Mouse (Mus musculus) liver, adult 2 months (tissue): ENCODE results near the gene Tmem100. TPM values are rescaled to one million over a fixed set of nuclear protein-coding genes. Genes with fewer than 3 reads are reported as not detected.

Experiments used
- DNase-seq: peaks from one replicate; pipeline ENCODE4 v3.0.0-alpha.2; 2011; ENCODE audit warnings: low read depth, low spot score; ENCODE audit errors: extremely low read depth
- H3K27ac ChIP-seq: fragments of 200-500 bp; replicated peaks from 2 replicates; pipeline ENCODE4 v1.5.1; 2012; ENCODE audit warnings: low read depth, mild to moderate bottlenecking, control low read depth, inconsistent platforms, low read length; ENCODE audit not compliant: insufficient read depth
- H3K27me3 ChIP-seq: fragments of 200-500 bp; 2 replicates; pipeline ENCODE4 v1.6.1; 2012; ENCODE audit warnings: mild to moderate bottlenecking, moderate library complexity, low read length, inconsistent platforms; ENCODE audit not compliant: control insufficient read depth, insufficient read depth
- H3K36me3 ChIP-seq: fragments of 200-500 bp; 2 replicates; pipeline ENCODE4 v1.6.1; 2012; ENCODE audit warnings: low read length, inconsistent platforms; ENCODE audit not compliant: control insufficient read depth, insufficient read depth
- H3K4me1 ChIP-seq: fragments of 200-500 bp; 2 replicates; pipeline ENCODE4 v1.6.1; 2011; ENCODE audit warnings: low read length; ENCODE audit not compliant: control insufficient read depth, insufficient read depth
- H3K4me3 ChIP-seq: fragments of 200-500 bp; 2 replicates; pipeline ENCODE4 v1.5.1; 2011; ENCODE audit warnings: low read depth, mild to moderate bottlenecking, control low read depth, low read length, moderate library complexity; ENCODE audit not compliant: insufficient read depth
- H3K79me2 ChIP-seq: fragments of 200-500 bp; 2 replicates; pipeline ENCODE4 v1.6.1; 2012; ENCODE audit warnings: inconsistent platforms, mild to moderate bottlenecking, low read length, moderate library complexity; ENCODE audit not compliant: control insufficient read depth, insufficient read depth
- H3K9ac ChIP-seq: fragments of 200-500 bp; 2 replicates; pipeline ENCODE4 v1.6.1; 2012; ENCODE audit warnings: low read depth, mild to moderate bottlenecking, control low read depth, inconsistent platforms, low read length
- CTCF ChIP-seq: fragments of 200-500 bp; IDR thresholded peaks from 2 replicates; pipeline ENCODE4 v1.5.1; 2011; ENCODE audit warnings: low read depth, low read length, control low read depth
- POLR2A ChIP-seq: fragments of 200-500 bp; IDR thresholded peaks from 2 replicates; pipeline ENCODE4 v1.6.1; 2011; ENCODE audit warnings: low read length, control low read depth; ENCODE audit not compliant: insufficient read depth; ENCODE audit errors: extremely low read depth
- WGBS: fragments of 180-500 bp; shearing (Covaris S2); methylation state at CpG from one replicate; pipeline ENCODE4 v1.1.7; 2018; 5-methylcytosine and 5-hydroxymethylcytosine counted together
- polyA plus RNA-seq: library from polyadenylated mRNA; depleted of rRNA; stranded (reverse); fragments of >200 nt; gene quantifications from 2 replicates; pipeline ENCODE4 v1.2.3, GENCODE M21; 2012
- total RNA-seq: library from RNA; depleted of rRNA; stranded (reverse); fragments of >200 nt; gene quantifications from 2 replicates; pipeline ENCODE4 v1.2.3, GENCODE M21; 2014

Gene Tmem100
- total and polyA plus RNA-seq, 2 experiments = 0.09 TPM; not detected in 1

- Histone ChIP-seq H3K4me3 (no peak overlapping the region; the same call in 1 of the 2 replicates), H3K27ac (no peak overlapping the region), H3K36me3 (no peaks in the 10 kb centered on the region), H3K9ac (no peak overlapping the region), H3K27me3 (no peaks in the 10 kb centered on the region), H3K4me1 (peaks cover 43% of the 10 kb centered on the region), H3K79me2 (no peaks in the 10 kb centered on the region)
- 24% methylated on average over 4 of the region's 4 CpGs for WGBS
- no peak for TF ChIP-seq POLR2A
- TF ChIP-seq CTCF = no peak
- peak; percentile 92 for DNase-seq
Measured at GRCm38 (mm10) chr11:90003386-90003785, 26.8 kb upstream of the Tmem100 start.

GRCm38 (mm10) chr11:90006111-90006510 is 24.0 kb upstream of the Tmem100 start:
- Histone ChIP-seq H3K4me1 (peaks cover 22% of the 10 kb centered on the region), H3K27ac (peak overlapping the region; percentile 83), H3K4me3 (no peak overlapping the region), H3K27me3 (no peaks in the 10 kb centered on the region), H3K36me3 (no peaks in the 10 kb centered on the region), H3K9ac (no peak overlapping the region; the same call in 1 of the 2 replicates), H3K79me2 (no peaks in the 10 kb centered on the region)
- DNase-seq = peak; percentile 73
- TF ChIP-seq CTCF (no peak), POLR2A (no peak)
- 11% methylated on average over 4 of the region's 4 CpGs for WGBS

- no peak for DNase-seq
- H3K4me3 ChIP-seq = no peak overlapping the region
- no peak for TF ChIP-seq CTCF
- no peak for TF ChIP-seq POLR2A
- 72% methylated on average over 7 of the region's 7 CpGs for WGBS
- H3K79me2 ChIP-seq = no peaks in the 10 kb centered on the region
- no peak overlapping the region for H3K27ac ChIP-seq
- H3K36me3 ChIP-seq = no peaks in the 10 kb centered on the region
- H3K27me3 ChIP-seq = no peaks in the 10 kb centered on the region
- H3K4me1 ChIP-seq = peaks cover 14% of the 10 kb centered on the region
- no peak overlapping the region for H3K9ac ChIP-seq
Measured at GRCm38 (mm10) chr11:90007791-90008531, 22.2 kb upstream of the Tmem100 start.

GRCm38 (mm10) chr11:90013657-90014056 is 16.5 kb upstream of the Tmem100 start:
- 89% methylated on average over 6 of the region's 6 CpGs for WGBS
- DNase-seq = no peak
- Histone ChIP-seq H3K79me2 (no peaks in the 10 kb centered on the region), H3K4me3 (no peak overlapping the region), H3K4me1 (no peaks in the 10 kb centered on the region), H3K27ac (no peak overlapping the region), H3K9ac (no peak overlapping the region), H3K27me3 (no peaks in the 10 kb centered on the region), H3K36me3 (no peaks in the 10 kb centered on the region)
- TF ChIP-seq CTCF (no peak), POLR2A (no peak)

- H3K27me3 ChIP-seq = no peaks in the 10 kb centered on the region
- no peak for DNase-seq
- TF ChIP-seq CTCF (no peak), POLR2A (no peak)
- 80% methylated on average over 7 of the region's 7 CpGs for WGBS
- no peak overlapping the region for H3K27ac ChIP-seq
- no peaks in the 10 kb centered on the region for H3K36me3 ChIP-seq
- H3K9ac ChIP-seq = no peak overlapping the region
- no peaks in the 10 kb centered on the region for H3K79me2 ChIP-seq
- H3K4me3 ChIP-seq = no peak overlapping the region
- H3K4me1 ChIP-seq = no peaks in the 10 kb centered on the region
Measured at GRCm38 (mm10) chr11:90015281-90015680, 14.9 kb upstream of the Tmem100 start.

GRCm38 (mm10) chr11:90019161-90019560 is 11.0 kb upstream of the Tmem100 start:
- no peaks in the 10 kb centered on the region for H3K4me1 ChIP-seq
- no peak overlapping the region for H3K9ac ChIP-seq
- WGBS = 12% methylated on average over 7 of the region's 7 CpGs
- H3K36me3 ChIP-seq = no peaks in the 10 kb centered on the region
- TF ChIP-seq CTCF = peak; percentile 12; the same call in 1 of the 2 replicates
- TF ChIP-seq POLR2A = no peak
- no peak overlapping the region for H3K27ac ChIP-seq
- peak; percentile 46 for DNase-seq
- H3K27me3 ChIP-seq = no peaks in the 10 kb centered on the region
- H3K79me2 ChIP-seq = no peaks in the 10 kb centered on the region
- no peak overlapping the region for H3K4me3 ChIP-seq
